Mouse (Mus musculus): ENCODE data around the gene Wt1. TPM values are rescaled to one million over a fixed set of nuclear protein-coding genes. Genes with fewer than 3 reads are reported as not detected.

Gene Wt1
- polyA plus RNA-seq, 1 experiment from 2014 or later = 8.1 TPM

GRCm38 (mm10) chr2:105131061-105131810 lies 4.9 kb downstream of the Wt1 start:
- Histone ChIP-seq H3K4me1 (ENCODE audit: control insufficient read depth, insufficient read depth, low read length) (peaks cover 16% of the 10 kb centered on the region), H3K36me3 (ENCODE audit: control insufficient read depth, insufficient read depth, low read length) (no peaks in the 10 kb centered on the region), H3K9ac (ENCODE audit: low read depth, low read length) (no peak overlapping the region), H3K27me3 (replicated peaks; ENCODE audit: control insufficient read depth, insufficient read depth, low read length) (peaks cover 86% of the 10 kb centered on the region), H3K9me3 (ENCODE audit: control insufficient read depth, low read length) (no peaks in the 10 kb centered on the region), H3K4me3 (ENCODE audit: low read length) (peak overlapping the region; percentile 9; the same call in 1 of the 2 replicates), H3K4me2 (ENCODE audit: low read depth, low read length) (0 out of 2 replicates have a peak overlapping the region, but pooled peaks have one; percentile 2), H3K27ac (ENCODE audit: low read length) (no peak overlapping the region)
- no peak for ATAC-seq
- WGBS = 16% methylated on average over 12 of the region's 12 CpGs

- H3K4me1 ChIP-seq (ENCODE audit: control insufficient read depth, insufficient read depth, low read length) = peaks cover 11% of the 10 kb centered on the region
- ATAC-seq = no peak
- H3K4me3 ChIP-seq (ENCODE audit: low read length) = no peak overlapping the region
- no peak overlapping the region for H3K27ac ChIP-seq (ENCODE audit: low read length)
- no peaks in the 10 kb centered on the region for H3K36me3 ChIP-seq (ENCODE audit: control insufficient read depth, insufficient read depth, low read length)
- no peaks in the 10 kb centered on the region for H3K9me3 ChIP-seq (ENCODE audit: control insufficient read depth, low read length)
- WGBS = 15% methylated on average over 2 of the region's 2 CpGs
- no peak overlapping the region for H3K4me2 ChIP-seq (ENCODE audit: low read depth, low read length)
- no peak overlapping the region for H3K9ac ChIP-seq (ENCODE audit: low read depth, low read length)
- H3K27me3 ChIP-seq (replicated peaks; ENCODE audit: control insufficient read depth, insufficient read depth, low read length) = peaks cover 85% of the 10 kb centered on the region
Observed at GRCm38 (mm10) chr2:105131811-105132100, 5.4 kb downstream of the Wt1 start.

GRCm38 (mm10) chr2:105132300-105132699 lies 6.0 kb downstream of the Wt1 start:
- Histone ChIP-seq H3K27ac (ENCODE audit: low read length) (no peak overlapping the region), H3K27me3 (replicated peaks; ENCODE audit: control insufficient read depth, insufficient read depth, low read length) (peaks cover 85% of the 10 kb centered on the region)
- no peak for ATAC-seq

GRCm38 (mm10) chr2:105132933-105133795 lies 6.8 kb downstream of the Wt1 start:
- Histone ChIP-seq H3K4me3 (ENCODE audit: low read length) (0 out of 2 replicates have a peak overlapping the region, but pooled peaks have one; percentile 4), H3K27ac (ENCODE audit: low read length) (no peak overlapping the region), H3K9me3 (ENCODE audit: control insufficient read depth, low read length) (no peaks in the 10 kb centered on the region), H3K36me3 (ENCODE audit: control insufficient read depth, insufficient read depth, low read length) (no peaks in the 10 kb centered on the region), H3K27me3 (replicated peaks; ENCODE audit: control insufficient read depth, insufficient read depth, low read length) (peaks cover 80% of the 10 kb centered on the region), H3K4me1 (ENCODE audit: control insufficient read depth, insufficient read depth, low read length) (no peaks in the 10 kb centered on the region; the same call in 1 of the 2 replicates), H3K4me2 (ENCODE audit: low read depth, low read length) (0 out of 2 replicates have a peak overlapping the region, but pooled peaks have one; percentile 7), H3K9ac (ENCODE audit: low read depth, low read length) (no peak overlapping the region)
- peak; percentile 54; the same call in 1 of the 2 replicates for ATAC-seq
- WGBS = 6% methylated on average over 43 of the region's 43 CpGs

More at GRCm38 (mm10) chr2:105132300-105132699, 6.0 kb downstream of the Wt1 start:
- Histone ChIP-seq H3K4me1 (ENCODE audit: control insufficient read depth, insufficient read depth, low read length) (peaks cover 6% of the 10 kb centered on the region), H3K9me3 (ENCODE audit: control insufficient read depth, low read length) (no peaks in the 10 kb centered on the region), H3K4me2 (ENCODE audit: low read depth, low read length) (no peak overlapping the region), H3K4me3 (ENCODE audit: low read length) (no peak overlapping the region), H3K36me3 (ENCODE audit: control insufficient read depth, insufficient read depth, low read length) (no peaks in the 10 kb centered on the region), H3K9ac (ENCODE audit: low read depth, low read length) (no peak overlapping the region)
- 3% methylated on average over 17 of the region's 17 CpGs for WGBS

GRCm38 (mm10) chr2:105134296-105134695 lies 8.0 kb downstream of the Wt1 start:
- ATAC-seq = peak; percentile 74
- Histone ChIP-seq H3K27me3 (replicated peaks; ENCODE audit: control insufficient read depth, insufficient read depth, low read length) (peaks cover 70% of the 10 kb centered on the region), H3K27ac (ENCODE audit: low read length) (no peak overlapping the region), H3K9me3 (ENCODE audit: control insufficient read depth, low read length) (no peaks in the 10 kb centered on the region), H3K4me3 (ENCODE audit: low read length) (no peak overlapping the region), H3K4me1 (ENCODE audit: control insufficient read depth, insufficient read depth, low read length) (no peaks in the 10 kb centered on the region), H3K36me3 (ENCODE audit: control insufficient read depth, insufficient read depth, low read length) (no peaks in the 10 kb centered on the region), H3K4me2 (ENCODE audit: low read depth, low read length) (no peak overlapping the region), H3K9ac (ENCODE audit: low read depth, low read length) (no peak overlapping the region)
- 2% methylated on average over 19 of the region's 19 CpGs for WGBS

GRCm38 (mm10) chr2:105139471-105139870 lies 13.1 kb downstream of the Wt1 start:
- H3K9me3 ChIP-seq (ENCODE audit: control insufficient read depth, low read length) = no peaks in the 10 kb centered on the region
- no peak overlapping the region for H3K27ac ChIP-seq (ENCODE audit: low read length)
- 64% methylated on average over 7 of the region's 7 CpGs for WGBS
- no peak overlapping the region for H3K4me2 ChIP-seq (ENCODE audit: low read depth, low read length)
- H3K4me1 ChIP-seq (ENCODE audit: control insufficient read depth, insufficient read depth, low read length) = no peaks in the 10 kb centered on the region; the same call in 1 of the 2 replicates
- H3K27me3 ChIP-seq (replicated peaks; ENCODE audit: control insufficient read depth, insufficient read depth, low read length) = peaks cover 31% of the 10 kb centered on the region
- ATAC-seq = no peak
- H3K36me3 ChIP-seq (ENCODE audit: control insufficient read depth, insufficient read depth, low read length) = no peaks in the 10 kb centered on the region
- H3K4me3 ChIP-seq (ENCODE audit: low read length) = no peak overlapping the region
- no peak overlapping the region for H3K9ac ChIP-seq (ENCODE audit: low read depth, low read length)

- Histone ChIP-seq H3K4me2 (ENCODE audit: low read depth, low read length) (no peak overlapping the region), H3K4me1 (ENCODE audit: control insufficient read depth, insufficient read depth, low read length) (no peaks in the 10 kb centered on the region; the same call in 1 of the 2 replicates)
- WGBS = 45% methylated on average over 7 of the region's 7 CpGs
Observed at GRCm38 (mm10) chr2:105141371-105141770, 15.0 kb downstream of the Wt1 start.

GRCm38 (mm10) chr2:105143731-105144130 lies 17.4 kb downstream of the Wt1 start:
- no peaks in the 10 kb centered on the region; the same call in 1 of the 2 replicates for H3K4me1 ChIP-seq (ENCODE audit: control insufficient read depth, insufficient read depth, low read length)
- no peak overlapping the region for H3K27ac ChIP-seq (ENCODE audit: low read length)
- H3K36me3 ChIP-seq (ENCODE audit: control insufficient read depth, insufficient read depth, low read length) = no peaks in the 10 kb centered on the region
- H3K9me3 ChIP-seq (ENCODE audit: control insufficient read depth, low read length) = no peaks in the 10 kb centered on the region
- no peak overlapping the region for H3K4me3 ChIP-seq (ENCODE audit: low read length)
- no peak overlapping the region for H3K4me2 ChIP-seq (ENCODE audit: low read depth, low read length)
- ATAC-seq = no peak
- no peak overlapping the region for H3K9ac ChIP-seq (ENCODE audit: low read depth, low read length)
- H3K27me3 ChIP-seq (replicated peaks; ENCODE audit: control insufficient read depth, insufficient read depth, low read length) = peaks cover 8% of the 10 kb centered on the region; the same call in 1 of the 2 replicates
- WGBS = 93% methylated on average over 14 of the region's 14 CpGs

More at GRCm38 (mm10) chr2:105141371-105141770, 15.0 kb downstream of the Wt1 start:
- Histone ChIP-seq H3K27ac (ENCODE audit: low read length) (no peak overlapping the region), H3K4me3 (ENCODE audit: low read length) (no peak overlapping the region), H3K27me3 (replicated peaks; ENCODE audit: control insufficient read depth, insufficient read depth, low read length) (peaks cover 18% of the 10 kb centered on the region), H3K9ac (ENCODE audit: low read depth, low read length) (no peak overlapping the region), H3K36me3 (ENCODE audit: control insufficient read depth, insufficient read depth, low read length) (no peaks in the 10 kb centered on the region), H3K9me3 (ENCODE audit: control insufficient read depth, low read length) (no peaks in the 10 kb centered on the region)
- ATAC-seq = no peak

- no peak for ATAC-seq
- WGBS = 90% methylated on average over 5 of the region's 5 CpGs
Observed at GRCm38 (mm10) chr2:105151544-105151943, 25.2 kb downstream of the Wt1 start.

More at GRCm38 (mm10) chr2:105151544-105151943, 25.2 kb downstream of the Wt1 start:
- Histone ChIP-seq H3K4me1 (ENCODE audit: control insufficient read depth, insufficient read depth, low read length) (no peaks in the 10 kb centered on the region), H3K9me3 (ENCODE audit: control insufficient read depth, low read length) (no peaks in the 10 kb centered on the region), H3K9ac (ENCODE audit: low read depth, low read length) (no peak overlapping the region), H3K27me3 (replicated peaks; ENCODE audit: control insufficient read depth, insufficient read depth, low read length) (no peaks in the 10 kb centered on the region), H3K4me2 (ENCODE audit: low read depth, low read length) (no peak overlapping the region), H3K27ac (ENCODE audit: low read length) (no peak overlapping the region), H3K36me3 (ENCODE audit: control insufficient read depth, insufficient read depth, low read length) (no peaks in the 10 kb centered on the region), H3K4me3 (ENCODE audit: low read length) (no peak overlapping the region)

Measured in intestine, embryonic 16.5 days (tissue).